Mouse (Mus musculus) MN1 (cell line): ENCODE measurements around the gene Hist1h3b.
"Not testable (repeated sequence)": the region's sequence is repeated elsewhere in the genome, so short reads cannot be mapped to it uniquely, and the experiment has no call there.

Source experiments
- DNase-seq: peaks from one replicate; pipeline ENCODE4 v3.0.0-alpha.2; 2016; ENCODE audit warnings: low spot score

The Hist1h3b gene

DNA sequence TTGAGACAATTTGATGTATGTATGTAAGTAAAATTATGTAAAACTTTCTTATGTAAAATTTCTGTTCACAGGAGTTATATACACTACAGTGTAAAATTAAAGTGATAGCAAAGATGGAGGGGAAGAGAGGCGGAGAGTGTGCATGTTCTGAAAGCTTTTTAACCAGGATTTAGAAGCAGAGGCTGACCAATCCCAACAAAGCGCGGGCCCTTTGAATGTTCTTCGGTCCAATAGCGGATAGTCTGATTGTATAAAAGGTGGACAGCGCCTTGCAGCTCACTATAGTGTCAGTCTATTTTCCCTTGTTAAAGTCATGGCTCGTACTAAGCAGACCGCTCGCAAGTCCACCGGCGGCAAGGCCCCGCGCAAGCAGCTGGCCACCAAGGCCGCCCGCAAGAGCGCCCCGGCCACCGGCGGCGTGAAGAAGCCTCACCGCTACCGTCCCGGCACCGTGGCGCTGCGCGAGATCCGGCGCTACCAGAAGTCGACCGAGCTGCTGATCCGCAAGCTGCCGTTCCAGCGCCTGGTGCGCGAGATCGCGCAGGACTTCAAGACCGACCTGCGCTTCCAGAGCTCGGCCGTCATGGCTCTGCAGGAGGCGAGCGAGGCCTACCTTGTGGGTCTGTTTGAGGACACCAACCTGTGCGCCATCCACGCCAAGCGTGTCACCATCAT is at the start of gene Hist1h3b:
Gene Hist1h3b (plus strand): TSS at position 201 of the 675 bp plus-strand sequence.
- DNase-seq: peak; percentile 94

DNA sequence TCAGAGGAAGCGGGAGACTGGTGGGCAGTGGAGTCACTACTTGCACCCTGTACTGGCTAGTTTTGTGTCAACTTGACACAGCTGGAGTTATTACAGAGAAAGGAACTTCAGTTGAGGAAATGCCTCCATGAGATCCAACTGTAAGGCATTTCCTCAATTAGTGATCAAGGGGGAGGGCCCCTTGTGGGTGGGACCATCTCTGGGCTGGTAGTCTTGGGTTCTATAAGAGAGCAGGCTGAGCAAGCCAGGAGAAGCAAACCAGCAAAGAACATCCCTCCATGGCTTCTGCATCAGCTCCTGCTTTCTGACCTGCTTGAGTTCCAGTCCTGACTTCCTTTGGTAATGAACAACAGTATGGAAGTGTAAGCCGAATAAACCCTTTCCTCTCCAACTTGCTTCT is 49.3 kb upstream of the Hist1h3b start:
- DNase-seq: not testable (repeated sequence)

DNA sequence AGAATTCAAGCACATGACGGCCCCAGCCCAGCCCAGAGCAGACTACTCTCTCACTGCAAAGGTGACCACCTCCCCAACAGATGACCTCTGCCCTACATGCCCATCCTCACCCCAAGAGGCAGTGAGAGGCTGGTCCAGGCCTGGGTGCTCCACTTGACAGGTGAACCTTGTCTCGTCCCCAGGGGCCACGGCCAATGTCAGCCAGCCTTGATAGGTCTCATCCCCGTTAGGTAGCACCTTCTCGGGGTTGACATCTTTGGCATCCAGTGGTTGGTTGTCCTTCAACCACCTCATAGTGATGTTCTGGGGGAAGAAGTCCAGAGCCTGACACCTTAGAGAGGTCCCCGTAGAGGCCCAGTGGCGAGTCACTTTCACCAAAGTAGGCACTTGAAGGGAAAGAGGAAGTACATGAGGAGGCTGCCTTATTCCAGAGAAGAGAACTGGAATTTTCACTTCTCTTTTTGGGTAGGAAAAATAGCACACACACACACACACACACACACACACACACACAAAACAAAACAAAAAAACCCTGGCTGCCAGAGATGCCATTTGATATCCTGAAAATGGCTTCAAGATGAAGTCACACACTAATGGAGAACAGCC is 46.2 kb upstream of the Hist1h3b start:
- DNase-seq: no peak

DNA sequence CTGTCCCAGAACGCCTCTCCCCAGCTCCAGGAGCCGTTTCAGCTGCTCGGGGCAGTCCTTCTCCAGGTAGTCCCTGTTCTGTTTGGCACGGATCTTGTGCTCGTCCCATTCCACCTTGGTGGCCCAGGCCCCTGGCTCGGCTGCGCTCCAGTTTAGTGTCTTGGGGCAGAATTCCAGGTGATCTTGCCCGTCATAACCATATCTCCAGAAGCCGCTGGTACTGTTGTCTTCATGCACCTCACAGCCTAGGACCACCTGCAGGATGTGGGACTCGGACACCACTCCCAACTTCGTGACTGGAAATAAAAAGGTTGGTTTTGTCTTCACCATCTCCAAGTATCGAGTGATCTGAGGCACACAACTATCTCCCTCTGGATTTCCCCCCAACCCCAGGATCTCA is 45.3 kb upstream of the Hist1h3b start:
- no peak for DNase-seq

DNA sequence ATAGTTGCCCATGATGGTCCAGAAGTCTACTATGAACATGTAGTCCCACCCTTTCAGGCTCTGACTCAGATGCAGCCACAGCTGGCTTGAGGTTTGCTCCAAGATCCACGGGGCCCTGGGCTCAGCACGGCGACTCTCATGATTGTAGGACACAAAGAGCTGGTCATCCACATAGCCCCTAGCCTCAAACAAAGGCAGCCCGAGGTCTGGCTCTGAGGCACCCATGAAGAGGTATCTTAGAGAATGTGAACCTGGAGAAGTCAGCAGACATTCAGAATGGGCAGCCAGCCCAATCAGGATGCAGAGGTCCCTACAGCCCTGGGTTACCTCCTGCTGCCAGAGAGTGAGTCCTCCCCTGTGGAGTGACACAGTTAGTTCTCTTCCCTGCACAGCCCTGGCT is 44.0 kb upstream of the Hist1h3b start:
- no peak for DNase-seq

DNA sequence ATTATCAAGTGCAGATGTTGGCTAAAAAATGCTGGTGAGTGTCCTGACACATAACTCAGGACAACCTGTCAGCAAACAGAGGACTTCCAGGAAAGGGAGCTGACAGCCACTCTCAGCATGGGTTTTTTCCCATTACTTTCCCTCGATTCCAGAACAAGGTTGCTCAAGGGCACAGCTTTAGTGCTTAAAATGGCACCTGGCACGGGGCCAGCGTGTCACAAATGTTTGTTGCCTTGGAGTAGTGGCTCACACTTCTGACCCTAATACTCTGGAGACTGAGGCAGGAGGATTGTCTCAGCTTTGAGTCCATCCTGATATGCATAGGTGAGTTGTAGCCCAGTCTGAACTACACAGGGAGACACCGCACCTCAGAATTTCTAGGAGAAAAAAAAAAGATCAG is 43.4 kb upstream of the Hist1h3b start:
- DNase-seq: no peak

DNA sequence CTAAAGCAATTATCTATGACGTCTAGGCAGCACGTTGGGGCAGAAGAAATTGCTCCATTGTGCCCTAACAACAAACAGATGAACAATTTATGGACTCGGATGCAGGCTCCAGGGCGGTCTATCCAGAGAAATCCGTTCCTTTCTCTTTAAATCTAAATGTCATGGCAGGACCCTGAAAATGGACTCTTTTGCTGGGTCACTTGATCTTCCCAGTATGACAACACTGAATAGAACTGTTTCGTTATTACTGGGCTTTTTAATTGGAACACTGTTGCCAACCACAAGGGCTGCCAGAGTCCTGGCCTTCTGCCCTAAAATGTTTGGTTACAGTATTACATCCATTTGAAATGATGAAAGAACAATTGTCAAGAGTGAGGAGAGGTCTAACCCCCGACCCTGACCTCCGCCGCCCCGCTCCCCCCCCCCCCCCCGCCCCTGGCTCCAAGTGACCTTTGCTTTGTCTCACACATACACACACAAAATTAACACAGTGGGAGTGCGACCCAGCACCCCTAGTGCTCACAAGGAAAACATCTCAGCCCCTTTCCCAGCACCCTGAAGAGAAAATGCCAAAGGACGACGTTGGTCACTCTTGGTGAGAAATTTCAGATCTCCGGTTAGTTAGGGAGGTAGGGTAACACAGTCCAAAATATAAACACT is 42.2 kb upstream of the Hist1h3b start:
- DNase-seq: peak; percentile 44

DNA sequence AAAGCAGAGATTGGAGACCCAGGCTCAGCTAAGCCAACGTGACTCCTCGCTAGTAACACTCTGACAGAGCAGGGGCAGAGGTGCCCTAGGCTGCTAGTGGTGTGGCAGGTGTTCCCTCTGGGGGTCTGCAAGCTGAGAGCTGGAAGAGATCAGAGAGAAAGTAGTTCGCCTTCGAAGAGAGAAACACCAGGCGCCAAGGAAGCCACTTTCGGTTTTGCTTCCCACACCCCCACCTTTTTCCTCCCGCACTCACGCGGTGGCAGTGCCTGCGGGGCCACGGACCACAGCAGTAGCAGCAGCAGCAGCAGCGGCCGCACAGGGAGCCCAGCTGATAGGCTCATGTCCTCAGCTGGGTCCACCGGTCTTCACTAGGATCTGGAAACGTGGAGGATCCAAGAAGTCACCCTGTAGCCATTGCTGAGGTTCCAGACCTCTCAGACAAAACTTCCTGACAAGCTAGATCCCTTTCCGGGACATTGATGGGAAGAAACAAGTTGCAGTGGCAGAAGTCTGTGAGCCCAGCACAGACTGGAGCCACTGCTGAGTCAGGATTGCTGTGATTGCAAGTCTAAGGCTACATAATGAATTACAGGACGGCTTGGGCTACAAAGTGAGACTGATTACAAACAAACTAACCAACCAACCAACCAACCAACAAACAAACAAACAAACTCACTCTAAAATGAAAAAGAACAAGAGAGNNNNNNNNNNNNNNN is 41.5 kb upstream of the Hist1h3b start, which contains the start of gene Hfe:
Gene Hfe (minus strand): TSS at position 481 of the 716 bp plus-strand sequence.
- DNase-seq: peak; percentile 76

DNA sequence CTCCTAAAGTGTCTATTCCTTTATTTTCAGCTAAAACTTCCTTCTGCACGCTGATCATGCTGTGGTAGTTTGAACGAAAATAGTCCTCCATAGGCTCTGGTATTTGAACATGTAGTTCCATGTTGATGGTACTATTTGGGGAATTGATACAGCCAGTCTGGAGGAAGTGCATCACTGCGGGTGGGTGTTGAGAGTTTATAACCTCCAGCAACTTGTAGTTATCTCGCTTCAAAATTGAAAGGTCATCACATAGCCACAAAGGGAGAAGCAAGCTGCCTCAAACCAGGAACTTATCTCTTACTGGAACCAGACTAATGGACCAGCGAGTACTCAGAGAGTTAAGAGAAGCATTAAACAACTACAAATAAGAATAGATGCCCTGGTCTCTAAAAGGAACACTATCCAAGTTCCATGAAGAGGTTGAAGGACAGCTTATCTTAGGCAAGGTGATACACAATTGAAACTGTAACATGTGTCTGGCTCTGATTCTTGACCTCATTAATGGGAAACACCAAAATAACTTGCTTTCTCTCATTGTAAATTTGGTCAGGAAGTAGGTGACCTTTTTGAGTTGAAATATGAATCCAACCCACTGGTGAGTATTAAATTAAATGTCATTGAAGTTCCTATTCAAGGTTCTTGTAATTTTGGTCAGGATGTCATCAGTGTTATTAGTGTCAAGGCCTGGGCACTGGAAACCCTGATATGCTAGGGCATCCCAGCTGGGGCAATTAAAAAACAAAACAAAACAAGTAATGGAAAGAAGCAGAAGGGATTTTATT is 35.6 kb upstream of the Hist1h3b start:
- no peak for DNase-seq

DNA sequence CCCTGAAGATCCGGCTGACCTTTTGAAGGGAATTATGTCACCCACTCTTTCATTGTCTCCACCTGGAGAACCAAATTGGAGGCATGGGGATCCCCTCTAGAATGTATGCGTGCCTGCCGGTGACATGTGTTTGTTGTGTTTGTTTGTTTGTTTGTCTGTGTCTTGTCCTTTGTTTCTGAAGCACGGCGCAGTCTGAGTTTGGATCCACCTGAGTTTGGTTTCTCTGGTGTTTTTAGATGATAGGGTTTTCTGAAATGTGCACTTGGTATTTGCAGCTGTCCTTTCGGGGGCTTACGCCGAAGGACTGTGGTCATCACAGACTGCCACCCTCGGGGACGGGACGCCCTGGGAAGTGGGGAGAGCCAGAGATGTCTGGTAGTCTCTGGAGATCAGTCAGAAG is 34.9 kb upstream of the Hist1h3b start:
- no peak for DNase-seq

DNA sequence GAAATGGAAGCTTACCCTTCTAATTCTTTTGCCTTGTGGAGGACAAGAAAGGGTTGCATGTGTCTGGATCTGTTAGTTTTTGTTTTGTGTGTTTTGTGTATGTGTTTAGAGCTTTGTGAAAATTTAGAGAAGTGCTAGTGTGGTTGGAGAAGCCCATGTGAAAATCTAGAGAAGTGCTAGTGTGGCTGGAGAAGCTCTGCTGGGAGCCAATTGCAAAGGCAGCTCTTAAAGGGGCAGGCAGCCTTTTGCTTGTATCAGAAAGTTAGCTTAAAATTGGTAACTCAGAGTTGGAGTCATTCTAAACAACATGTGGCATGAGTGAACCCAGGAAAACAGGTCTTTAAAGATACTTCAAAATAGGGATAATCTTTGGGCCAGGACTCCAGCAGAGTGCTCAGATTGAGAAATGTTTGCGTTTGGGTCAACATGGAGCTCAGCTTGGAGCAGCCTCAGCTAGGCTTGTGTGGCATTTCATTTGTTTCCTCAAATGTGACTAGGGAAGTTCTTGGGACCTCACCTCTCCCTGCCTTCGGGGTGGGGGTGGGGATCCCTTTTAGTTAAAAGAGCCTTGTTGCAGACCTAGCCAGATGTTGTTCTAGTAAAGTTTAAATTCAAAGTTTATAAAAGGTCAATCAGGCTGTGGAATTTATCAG is 34.3 kb upstream of the Hist1h3b start:
- DNase-seq: not testable (repeated sequence)

DNA sequence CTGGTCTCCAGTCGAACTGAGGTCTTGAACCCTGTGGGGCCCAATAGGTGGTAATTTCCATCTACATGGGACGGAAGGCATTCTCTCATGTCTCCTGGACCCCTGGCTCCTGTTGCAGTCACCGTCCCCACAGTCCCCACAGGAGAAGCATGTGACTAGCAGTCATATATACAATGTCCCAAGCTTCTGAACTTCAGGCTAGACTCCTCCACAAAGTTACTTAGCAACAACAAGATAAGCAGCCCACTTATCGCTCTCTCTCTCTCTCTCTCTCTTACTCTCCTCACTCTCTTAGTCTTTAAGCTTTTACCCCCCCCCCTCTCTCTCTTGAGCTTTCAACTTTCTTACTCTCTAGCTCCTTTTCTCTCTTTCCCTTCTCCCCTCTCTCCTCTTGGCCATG is 27.8 kb upstream of the Hist1h3b start:
- DNase-seq: no peak

DNA sequence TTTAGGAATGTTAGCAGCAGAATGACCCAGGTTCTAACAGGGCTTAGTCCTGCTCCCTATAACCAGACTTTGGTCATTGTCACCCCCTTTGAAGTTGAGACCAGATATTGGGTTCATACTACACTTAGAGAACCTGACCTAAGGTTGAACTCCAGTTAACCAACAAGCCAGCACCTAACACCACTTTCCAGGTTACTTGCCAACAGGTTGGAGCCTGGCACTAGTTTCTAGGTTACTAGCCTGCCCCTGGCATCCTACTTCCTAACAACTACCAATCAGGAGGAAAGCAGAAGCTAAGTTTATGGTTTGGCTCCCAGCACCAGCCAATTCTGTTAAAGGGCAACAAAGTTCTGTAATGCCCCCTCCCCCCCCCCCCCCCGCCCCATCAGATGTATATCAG is 26.9 kb upstream of the Hist1h3b start:
- no peak for DNase-seq

DNA sequence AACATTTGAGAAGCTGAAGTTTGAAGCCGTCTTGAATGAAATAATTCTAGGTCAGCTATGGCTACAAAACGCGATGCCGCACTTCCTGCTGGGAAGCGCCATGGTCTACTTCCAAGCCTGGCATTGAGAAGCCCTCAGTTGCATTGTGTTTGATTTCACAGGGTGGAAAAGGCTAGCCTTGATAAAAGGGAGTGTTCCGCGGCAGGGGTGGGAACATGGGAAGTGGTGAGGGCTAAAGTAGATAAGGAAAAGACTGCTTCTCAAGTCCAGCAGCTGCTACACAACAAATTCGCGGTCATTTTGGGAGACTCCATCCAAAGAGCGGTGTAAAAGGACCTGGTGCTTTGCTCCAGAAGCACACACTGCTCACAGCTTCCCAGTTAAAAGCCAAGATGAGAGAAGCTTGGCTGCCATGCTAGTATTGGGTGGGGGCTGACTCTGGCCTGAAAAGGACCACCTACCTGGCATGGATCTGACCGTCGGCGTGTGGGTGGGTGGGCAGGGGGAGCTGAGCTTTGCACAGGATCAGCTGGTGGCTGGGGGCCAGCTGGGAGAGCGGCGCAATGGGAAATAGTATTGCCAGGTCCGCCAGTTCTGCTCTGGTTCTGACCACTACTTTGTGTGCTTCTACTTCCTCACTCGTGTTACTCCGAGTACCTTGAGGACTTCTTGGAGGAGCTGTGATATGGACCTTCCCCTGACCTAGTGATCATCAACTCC is 23.4 kb upstream of the Hist1h3b start:
- no peak for DNase-seq

DNA sequence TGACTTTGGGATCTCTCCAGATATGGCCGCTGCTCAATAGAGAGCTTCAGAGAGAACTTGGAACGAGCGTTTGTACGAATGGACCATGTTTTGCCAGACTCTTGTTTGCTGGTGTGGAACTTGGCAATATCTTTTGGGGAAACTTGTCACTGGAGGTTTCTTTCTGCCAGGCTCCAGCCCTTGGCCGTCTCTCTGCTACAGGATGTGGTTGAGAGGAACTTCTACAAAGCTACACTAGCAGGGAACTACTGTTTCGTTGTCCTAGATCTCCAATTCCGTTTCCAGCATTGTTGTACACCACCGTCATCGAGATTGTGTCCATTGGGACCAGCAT is 22.9 kb upstream of the Hist1h3b start:
- no peak for DNase-seq

DNA sequence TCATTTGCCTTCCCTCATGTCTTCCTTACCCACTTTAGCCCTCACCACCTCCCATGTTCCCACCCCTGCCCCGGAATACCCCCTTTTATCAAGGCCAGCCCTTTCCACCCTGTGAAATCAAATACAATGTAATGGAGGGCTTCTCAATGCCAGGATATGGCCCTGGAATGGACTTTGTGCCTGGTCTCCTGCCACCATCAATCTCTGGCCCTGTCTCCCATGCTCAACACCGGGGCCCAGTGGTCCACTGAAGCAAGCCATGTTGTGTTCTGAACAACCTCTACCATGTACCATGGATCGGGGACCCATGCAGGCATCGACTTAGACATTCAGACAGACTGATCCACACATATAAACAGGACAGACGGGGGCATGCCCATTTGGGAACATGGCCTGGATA is 22.4 kb upstream of the Hist1h3b start:
- no peak for DNase-seq

DNA sequence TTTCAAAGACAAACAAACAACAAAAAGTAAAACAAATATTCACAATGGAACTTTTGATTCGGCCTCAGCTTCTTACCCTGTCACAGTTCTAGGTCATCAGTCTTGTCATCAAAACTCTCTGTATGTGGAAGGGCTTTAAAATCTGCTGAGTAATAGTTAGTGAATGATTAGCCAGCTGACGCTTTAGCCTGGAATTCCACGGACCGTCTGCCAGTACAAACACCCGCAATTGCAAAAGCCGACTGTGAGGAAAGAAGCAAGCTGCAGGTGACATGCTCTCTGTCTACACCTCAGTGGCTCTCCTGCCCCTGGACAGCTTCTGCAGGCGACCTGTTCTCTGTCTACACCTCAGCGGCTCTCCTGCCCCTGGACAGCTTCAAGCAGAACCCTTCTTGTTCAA is 21.6 kb upstream of the Hist1h3b start:
- DNase-seq: no peak

DNA sequence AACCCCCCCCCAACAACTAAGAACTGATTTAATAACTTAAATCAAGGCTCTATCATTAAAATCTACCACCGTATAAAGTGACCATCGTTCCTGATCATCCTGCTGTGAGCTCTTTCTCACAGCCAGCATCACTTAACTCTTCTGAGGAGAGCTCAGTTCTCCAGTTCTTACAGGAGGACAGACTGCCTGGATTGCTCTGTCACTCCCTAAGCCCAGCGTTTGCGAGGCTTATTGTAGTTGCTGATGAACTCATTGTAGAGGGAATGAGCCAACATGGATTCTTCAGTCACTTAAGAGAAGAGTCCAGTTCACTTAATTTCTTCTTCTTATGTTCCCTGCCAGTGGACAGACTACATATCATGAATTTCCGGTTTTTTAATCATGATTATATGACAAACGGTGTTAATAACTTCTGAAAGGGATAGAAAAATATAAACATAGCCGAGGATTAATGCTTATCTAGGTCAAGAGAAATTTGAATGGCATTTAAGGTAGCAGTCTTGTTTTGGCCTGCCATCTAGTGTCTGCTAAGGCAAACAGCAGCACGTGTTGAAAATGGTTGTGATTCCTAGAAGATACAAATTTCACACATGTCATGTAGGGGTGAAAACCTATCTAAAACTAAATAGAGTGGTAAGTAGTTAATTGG is 19.8 kb upstream of the Hist1h3b start:
- DNase-seq: peak; percentile 52

DNA sequence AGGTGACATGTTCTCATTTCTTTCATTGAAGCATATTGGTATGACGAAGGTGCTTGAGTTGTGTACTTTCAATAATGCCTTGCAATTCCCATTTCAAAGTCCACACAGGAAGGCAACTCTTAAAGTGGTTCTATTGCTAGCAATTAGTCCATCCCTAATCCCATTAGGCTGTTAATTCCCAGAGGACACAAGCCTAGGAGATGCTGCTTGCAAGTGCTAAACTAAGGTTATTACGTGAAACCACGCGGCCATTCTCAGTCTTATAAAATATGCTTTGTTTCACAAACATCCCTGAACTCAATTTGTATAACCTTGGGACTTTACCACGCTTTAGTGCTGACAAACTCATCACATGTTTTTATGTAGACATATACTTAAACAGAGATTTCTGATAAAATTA is 15.0 kb upstream of the Hist1h3b start:
- DNase-seq: peak; percentile 68

DNA sequence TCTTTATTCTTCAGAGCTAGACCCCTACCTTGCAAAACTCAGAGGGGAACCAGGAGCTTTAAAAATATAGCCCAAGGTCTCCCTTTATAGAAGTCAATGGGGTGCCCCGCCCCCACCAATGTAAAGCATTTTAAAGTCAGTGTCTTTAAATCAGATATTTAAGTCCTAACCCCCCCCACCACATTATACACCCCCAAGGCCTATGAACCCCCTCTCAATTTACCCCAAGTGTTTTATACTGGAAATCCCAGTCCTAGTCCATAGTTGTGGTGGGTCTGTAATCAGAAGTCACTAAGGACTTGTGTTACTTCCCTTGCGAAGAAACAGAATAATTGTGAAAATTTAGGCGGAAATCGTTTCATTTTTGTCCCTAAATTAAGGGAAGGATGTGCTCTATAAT is 14.0 kb upstream of the Hist1h3b start:
- DNase-seq: no peak
